Mouse (Mus musculus) CH12.LX (cell line): ENCODE results near the gene Kir3dl2.
"Not testable (repeated sequence)": the region's sequence is repeated elsewhere in the genome, so short reads cannot be mapped to it uniquely, and the experiment has no call there.

ENCODE experiments used
- CHD1 ChIP-seq: IDR thresholded peaks from 2 replicates; pipeline ENCODE4 v1.6.1; 2012; ENCODE audit warnings: low read depth, low read length, improper control_type of control experiment, inconsistent platforms
- CHD2 ChIP-seq: IDR thresholded peaks from 2 replicates; pipeline ENCODE4 v1.6.1; 2011; ENCODE audit warnings: low read length, improper control_type of control experiment
- CTCF ChIP-seq, 2 experiments: IDR thresholded peaks in 1 of 2; conservative IDR thresholded peaks in 1 of 2; 2 replicates each; pipeline ENCODE4 v1.5.1; 2011 to 2012; ENCODE audit warnings: low read depth in 2 of 2, low read length in 2 of 2, improper control_type of control experiment in 1 of 2, inconsistent platforms in 1 of 2, mild to moderate bottlenecking in 1 of 2, moderate library complexity in 1 of 2
- EP300 ChIP-seq: IDR thresholded peaks from 2 replicates; pipeline ENCODE4 v1.6.1; 2011; ENCODE audit warnings: low read length, improper control_type of control experiment
- ETS1 ChIP-seq: conservative IDR thresholded peaks from 2 replicates; pipeline ENCODE4 v1.6.1; 2012; ENCODE audit warnings: low read depth, mild to moderate bottlenecking, inconsistent platforms, low read length, improper control_type of control experiment, moderate library complexity
- MAFK ChIP-seq: IDR thresholded peaks from 2 replicates; pipeline ENCODE4 v1.6.1; 2011; ENCODE audit warnings: low read length, improper control_type of control experiment; ENCODE audit not compliant: insufficient replicate concordance
- MEF2A ChIP-seq: IDR thresholded peaks from 2 replicates; pipeline ENCODE4 v1.6.1; 2014; ENCODE audit warnings: low read depth, mild to moderate bottlenecking, inconsistent platforms, low read length, improper control_type of control experiment, borderline replicate concordance
- NELFE ChIP-seq: IDR thresholded peaks from 2 replicates; pipeline ENCODE4 v1.6.1; 2011; ENCODE audit warnings: low read depth, low read length, improper control_type of control experiment
- POLR2A ChIP-seq: IDR thresholded peaks from 2 replicates; pipeline ENCODE4 v1.6.1; 2011; ENCODE audit warnings: low read depth, mild to moderate bottlenecking, improper control_type of control experiment, low read length
- SMC3 ChIP-seq: IDR thresholded peaks from 2 replicates; pipeline ENCODE4 v1.6.1; 2011; ENCODE audit warnings: low read depth, low read length, improper control_type of control experiment
- USF1 ChIP-seq: IDR thresholded peaks from 2 replicates; pipeline ENCODE4 v1.6.1; 2014; ENCODE audit warnings: low read depth, mild to moderate bottlenecking, inconsistent platforms, low read length, improper control_type of control experiment
- ZNF384 ChIP-seq: IDR thresholded peaks from 2 replicates; pipeline ENCODE4 v1.6.1; 2012; ENCODE audit warnings: low read depth, low read length, improper control_type of control experiment, inconsistent platforms

DNA sequence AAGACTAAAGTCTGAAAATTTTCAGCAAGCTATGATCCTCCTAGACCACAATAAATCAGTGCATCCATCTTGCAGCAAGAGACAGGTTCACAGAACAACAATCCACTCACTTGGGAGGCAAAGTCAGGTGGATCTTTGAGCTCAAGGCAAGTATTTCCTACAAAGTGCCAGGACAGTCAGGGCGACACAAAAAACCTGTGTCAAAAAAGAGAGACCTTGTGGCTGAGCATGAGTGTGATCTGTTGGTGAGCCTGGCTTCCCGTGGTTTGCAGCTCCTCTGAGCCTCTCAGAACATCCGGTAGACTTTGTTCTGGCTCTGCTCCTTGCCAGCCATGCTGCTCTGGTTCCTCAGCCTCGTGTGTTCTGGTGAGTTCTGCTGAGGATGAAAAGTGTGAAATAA is 26.2 kb downstream of the Kir3dl2 start, which contains the start of gene Kir3dl1:
- TF ChIP-seq EP300; ETS1; CTCF (conservative IDR thresholded peaks at IDR 0.05 in 1 of 2, IDR thresholded peaks at IDR 0.05 in 1 of 2; ENCODE audit: low read depth in 2 of 2, low read length in 2 of 2); POLR2A; CHD1; ZNF384; MAFK; NELFE; CHD2; MEF2A; SMC3; USF1: not testable (repeated sequence)
